Mouse (Mus musculus): Measurements from ENCODE around the gene 2610042L04Rik. TPM values are rescaled to one million over a fixed set of nuclear protein-coding genes. Genes with fewer than 3 reads are reported as not detected.

2610042L04Rik gene
- polyA plus RNA-seq (2012; rRNA removed): not detected in 2 replicates

GRCm38 (mm10) chr14:4334476-4335080 is at the start of gene 2610042L04Rik:
2610042L04Rik (plus strand) TSS chr14:4334763.

GRCm38 (mm10) chr14:4316983-4317382 is 17.6 kb upstream of the 2610042L04Rik start, which contains the start of gene Gm3149:
Gm3149 (plus strand) TSS chr14:4317283.

GRCm38 (mm10) chr14:4397226-4397625 is 62.7 kb downstream of the 2610042L04Rik start, which contains the start of gene Gm3159:
Gm3159 (plus strand) TSS chr14:4397526.

Other genes with a start within 250 kb of the 2610042L04Rik start
- 0.22 TPM in 1 of 2 replicates, not detected in the other for gene Gm8108, start 224.2 kb upstream of the 2610042L04Rik start, polyA plus RNA-seq (2012; rRNA removed)
- not detected in 2 replicates for gene Gm3127, start 169.7 kb upstream of the 2610042L04Rik start, polyA plus RNA-seq (2012; rRNA removed)
- gene Gm2974, start 152.2 kb upstream of the 2610042L04Rik start, polyA plus RNA-seq (2012; rRNA removed): 0.21 TPM in 1 of 2 replicates, not detected in the other
- gene Gm3138, start 85.1 kb upstream of the 2610042L04Rik start, polyA plus RNA-seq (2012; rRNA removed): not detected in 2 replicates
- gene Gm3149, start 17.5 kb upstream of the 2610042L04Rik start, polyA plus RNA-seq (2012; rRNA removed): not detected in 2 replicates
- not detected in 2 replicates for gene Gm3159, start 62.8 kb downstream of the 2610042L04Rik start, polyA plus RNA-seq (2012; rRNA removed)
- gene Gm3164, start 80.7 kb downstream of the 2610042L04Rik start, polyA plus RNA-seq (2012; rRNA removed): not detected in 2 replicates
- not detected in 2 replicates for gene Gm3173, start 96.2 kb downstream of the 2610042L04Rik start, polyA plus RNA-seq (2012; rRNA removed)
- not detected in 2 replicates for gene Gm3182, start 147.0 kb downstream of the 2610042L04Rik start, polyA plus RNA-seq (2012; rRNA removed)
- not detected in 2 replicates for gene Gm3047, start 220.6 kb downstream of the 2610042L04Rik start, polyA plus RNA-seq (2012; rRNA removed)